Mouse (Mus musculus) spleen, adult 2 months (tissue): ENCODE measurements around the gene Sipa1l2. TPM values are rescaled to one million over a fixed set of nuclear protein-coding genes. Genes with fewer than 3 reads are reported as not detected.

Experiments
- DNase-seq, 2 experiments: peaks; one replicate each; pipeline versions ENCODE4 v3.0.0 to v3.0.0-alpha.2; 2012 to 2021; ENCODE audit warnings: low spot score in 2 of 2, low read depth in 1 of 2
- H3K27ac ChIP-seq: fragments of 200-500 bp; 2 replicates; pipeline ENCODE4 v1.5.1; 2012; ENCODE audit warnings: low read length, inconsistent platforms; ENCODE audit not compliant: insufficient read depth
- H3K27me3 ChIP-seq: fragments of 200-500 bp; 2 replicates; pipeline ENCODE4 v1.6.1; 2012; ENCODE audit warnings: mild to moderate bottlenecking, moderate library complexity, low read length, inconsistent platforms; ENCODE audit not compliant: control insufficient read depth, insufficient read depth
- H3K36me3 ChIP-seq: fragments of 200-500 bp; 2 replicates; pipeline ENCODE4 v1.6.1; 2012; ENCODE audit warnings: mild to moderate bottlenecking, low read length, inconsistent platforms; ENCODE audit not compliant: control insufficient read depth, insufficient read depth
- H3K4me1 ChIP-seq: fragments of 200-500 bp; 2 replicates; pipeline ENCODE4 v1.6.1; 2011; ENCODE audit warnings: inconsistent platforms; ENCODE audit not compliant: control insufficient read depth, insufficient read depth, insufficient read length
- H3K4me3 ChIP-seq: fragments of 200-500 bp; 2 replicates; pipeline ENCODE4 v1.5.1; 2011; ENCODE audit warnings: mild to moderate bottlenecking, inconsistent platforms; ENCODE audit not compliant: insufficient read depth, insufficient read length; ENCODE audit errors: extremely low read depth
- CTCF ChIP-seq: fragments of 200-500 bp; IDR thresholded peaks from 2 replicates; pipeline ENCODE4 v1.5.1; 2011; ENCODE audit warnings: mild to moderate bottlenecking, inconsistent platforms; ENCODE audit not compliant: insufficient read depth, insufficient read length, insufficient replicate concordance; ENCODE audit errors: extremely low read depth
- POLR2A ChIP-seq: fragments of 200-500 bp; IDR thresholded peaks from 2 replicates; pipeline ENCODE4 v1.6.1; 2011; ENCODE audit warnings: low read depth, low read length, inconsistent platforms
- WGBS: fragments of 180-500 bp; shearing (Covaris S2); methylation state at CpG from one replicate; pipeline ENCODE4 v1.1.7; 2018; 5-methylcytosine and 5-hydroxymethylcytosine counted together
- polyA plus RNA-seq: library from polyadenylated mRNA; depleted of rRNA; stranded (reverse); fragments of >200 nt; gene quantifications from 2 replicates; pipeline ENCODE4 v1.2.3, GENCODE M21; 2012

Gene Sipa1l2
- polyA plus RNA-seq, 1 experiment, result 9.7 TPM

DNA sequence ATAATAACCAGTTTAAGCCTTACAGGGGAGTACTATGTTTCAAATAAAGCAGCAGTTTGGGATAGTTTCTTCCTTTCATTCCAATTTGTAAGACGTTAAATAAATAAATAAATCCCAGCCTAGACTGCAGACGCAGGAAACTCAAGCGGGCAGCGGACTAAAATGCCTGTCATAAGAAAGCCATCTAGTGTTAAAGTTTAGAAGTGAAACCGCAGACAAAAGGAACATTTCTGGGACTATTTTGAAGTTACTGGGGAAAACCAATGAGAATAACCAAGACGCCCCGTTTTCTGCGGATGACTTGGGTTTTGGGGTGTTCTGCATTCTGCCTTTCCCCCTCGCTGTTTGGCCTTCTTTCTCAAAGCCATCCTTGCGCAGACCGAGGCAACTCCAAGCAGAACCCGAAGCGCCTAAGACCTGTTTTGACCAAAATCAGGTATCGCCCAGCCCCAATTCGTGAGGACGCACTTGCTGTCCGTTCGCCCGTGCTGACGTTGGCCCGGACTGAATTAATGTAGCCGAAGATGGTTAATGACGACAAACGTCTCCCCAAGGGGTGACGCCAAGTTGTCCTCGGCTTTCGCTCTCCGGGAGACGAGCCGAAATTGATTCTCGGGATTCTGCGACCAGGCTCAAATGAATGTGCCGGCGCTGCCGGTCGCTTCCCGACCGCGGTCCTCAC is 616 bp downstream of the Sipa1l2 start:
- no peaks in the 10 kb centered on the region for H3K36me3 ChIP-seq
- H3K27ac ChIP-seq, result peak overlapping the region; percentile 71
- peak in 1 of 2 experiments; percentile 56 for DNase-seq
- H3K4me1 ChIP-seq, result peaks cover 8% of the 10 kb centered on the region; the same call in 1 of the 2 replicates
- H3K4me3 ChIP-seq, result peak overlapping the region; percentile 73
- peak; percentile 7; the same call in 1 of the 2 replicates for TF ChIP-seq CTCF
- no peak for TF ChIP-seq POLR2A
- no peaks in the 10 kb centered on the region for H3K27me3 ChIP-seq
- WGBS, result under 1% methylated on average over 39 of the region's 39 CpGs

DNA sequence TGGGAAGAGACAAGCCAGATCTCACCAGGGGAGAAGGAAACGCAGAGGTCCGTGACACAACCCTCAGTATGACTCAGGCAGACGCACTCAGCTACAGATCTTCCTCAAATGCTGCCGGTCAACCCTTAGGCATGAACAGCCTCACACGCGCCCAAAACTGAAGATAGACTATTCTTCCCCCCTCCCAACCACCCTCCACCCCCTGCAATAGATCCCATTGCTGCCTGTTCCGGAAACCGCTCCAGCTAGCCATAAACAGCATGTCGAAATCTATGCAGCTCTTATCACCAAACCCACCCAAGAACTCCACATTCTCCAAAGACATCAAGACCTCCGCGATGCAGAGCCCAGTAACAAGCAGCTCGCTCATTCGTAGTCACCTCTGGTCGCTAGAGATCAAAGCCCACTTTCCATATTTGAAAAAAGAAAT is 1.2 kb downstream of the Sipa1l2 start:
- 1% methylated on average over 14 of the region's 14 CpGs for WGBS
- H3K4me3 ChIP-seq, result peak overlapping the region; percentile 73
- DNase-seq, result peak in 1 of 2 experiments; percentile 34
- peak overlapping the region; percentile 33; the same call in 1 of the 2 replicates for H3K27ac ChIP-seq
- no peaks in the 10 kb centered on the region for H3K36me3 ChIP-seq
- H3K4me1 ChIP-seq, result peaks cover 8% of the 10 kb centered on the region; the same call in 1 of the 2 replicates
- TF ChIP-seq POLR2A, result no peak
- TF ChIP-seq CTCF, result no peak
- H3K27me3 ChIP-seq, result no peaks in the 10 kb centered on the region

DNA sequence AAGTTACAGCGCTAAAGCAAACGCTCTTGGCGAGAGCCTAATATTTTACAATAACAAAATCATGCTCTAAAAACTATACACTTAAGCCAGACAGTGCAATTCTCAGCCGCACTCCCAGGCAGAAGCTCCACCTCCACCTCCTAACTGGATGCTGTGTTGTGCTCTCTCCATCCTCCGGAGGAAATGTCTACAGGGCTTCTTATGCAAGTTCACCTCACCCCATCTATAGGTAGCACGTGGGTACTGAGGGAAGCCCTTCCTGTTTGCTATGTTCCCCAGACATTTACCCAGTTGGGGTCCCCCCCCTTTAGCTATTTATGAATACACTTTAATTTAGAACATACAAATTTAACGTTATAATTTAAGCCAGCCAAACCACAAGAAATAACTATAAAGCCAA is 2.0 kb downstream of the Sipa1l2 start:
- whole genome bisulfite sequencing, result 49% methylated on average over 7 of the region's 7 CpGs
- DNase-seq, result peak in 1 of 2 experiments; percentile 28

DNA sequence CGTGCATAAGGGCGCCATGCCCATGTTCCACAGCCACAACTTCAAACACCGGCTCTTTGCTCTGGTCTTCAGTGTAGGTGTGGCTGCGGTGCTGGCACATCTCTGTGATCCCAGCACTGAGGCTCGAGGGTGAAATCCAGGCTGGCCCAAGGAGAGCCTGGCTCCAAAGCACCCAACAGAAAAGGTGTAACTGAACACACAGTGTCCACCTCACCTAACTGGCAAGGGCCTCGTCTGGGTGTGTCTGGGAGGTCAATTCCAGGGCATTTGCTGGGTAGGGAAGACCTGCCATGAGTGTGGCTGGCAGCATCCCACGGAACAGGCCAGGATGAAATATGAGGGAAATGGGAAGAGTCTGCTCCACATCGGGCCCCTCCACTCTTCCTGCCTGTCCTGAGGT is 6.7 kb downstream of the Sipa1l2 start:
- no peaks in the 10 kb centered on the region for H3K27me3 ChIP-seq
- no peak for DNase-seq
- no peak overlapping the region for H3K4me3 ChIP-seq
- no peaks in the 10 kb centered on the region for H3K36me3 ChIP-seq
- H3K27ac ChIP-seq, result no peak overlapping the region
- 89% methylated on average over 8 of the region's 8 CpGs for WGBS
- H3K4me1 ChIP-seq, result peaks cover 28% of the 10 kb centered on the region
- TF ChIP-seq CTCF (no peak), POLR2A (no peak)

More for the DNA sequence above, 2.0 kb downstream of the Sipa1l2 start:
- Histone ChIP-seq H3K27ac (no peak overlapping the region), H3K4me1 (peaks cover 8% of the 10 kb centered on the region; the same call in 1 of the 2 replicates), H3K27me3 (no peaks in the 10 kb centered on the region), H3K4me3 (no peak overlapping the region), H3K36me3 (no peaks in the 10 kb centered on the region)
- no peak for TF ChIP-seq CTCF
- no peak for TF ChIP-seq POLR2A

DNA sequence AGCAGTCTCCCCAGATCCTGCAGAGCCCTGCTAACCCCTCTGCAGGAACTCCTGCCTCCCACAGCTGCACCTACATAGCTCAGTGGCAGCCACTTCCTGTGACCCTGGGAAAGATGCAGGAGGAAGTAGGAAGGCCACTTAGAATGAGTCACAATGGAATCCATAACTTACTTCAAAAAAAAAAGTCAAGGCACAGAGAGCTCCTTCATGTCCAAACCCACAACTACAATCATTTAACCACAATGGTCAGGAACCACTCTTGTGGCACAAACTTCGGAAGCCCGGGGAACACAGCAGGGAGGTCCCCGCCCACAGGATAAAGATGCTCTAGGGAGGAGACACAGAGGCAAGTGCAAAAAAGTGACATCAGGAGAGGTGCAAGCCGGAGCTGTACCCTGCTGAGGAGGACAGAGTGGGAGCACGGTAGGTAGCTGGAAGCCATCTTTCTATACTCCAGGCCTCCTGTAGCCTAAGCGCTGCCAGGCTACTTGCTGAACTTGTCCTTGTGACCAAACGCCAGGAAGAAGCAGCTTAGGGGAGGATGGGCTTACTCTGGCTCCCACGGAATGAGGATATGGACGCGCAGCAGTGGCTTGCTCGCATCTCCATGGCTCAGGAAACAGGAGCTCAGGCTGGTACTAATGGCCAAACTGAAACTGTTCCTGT is 8.7 kb downstream of the Sipa1l2 start:
- Histone ChIP-seq H3K27me3 (no peaks in the 10 kb centered on the region), H3K27ac (peak overlapping the region; percentile 27), H3K4me3 (no peak overlapping the region), H3K4me1 (peaks cover 39% of the 10 kb centered on the region), H3K36me3 (no peaks in the 10 kb centered on the region)
- no peak for DNase-seq
- TF ChIP-seq CTCF (no peak), POLR2A (no peak)
- WGBS, result 42% methylated on average over 11 of the region's 11 CpGs

DNA sequence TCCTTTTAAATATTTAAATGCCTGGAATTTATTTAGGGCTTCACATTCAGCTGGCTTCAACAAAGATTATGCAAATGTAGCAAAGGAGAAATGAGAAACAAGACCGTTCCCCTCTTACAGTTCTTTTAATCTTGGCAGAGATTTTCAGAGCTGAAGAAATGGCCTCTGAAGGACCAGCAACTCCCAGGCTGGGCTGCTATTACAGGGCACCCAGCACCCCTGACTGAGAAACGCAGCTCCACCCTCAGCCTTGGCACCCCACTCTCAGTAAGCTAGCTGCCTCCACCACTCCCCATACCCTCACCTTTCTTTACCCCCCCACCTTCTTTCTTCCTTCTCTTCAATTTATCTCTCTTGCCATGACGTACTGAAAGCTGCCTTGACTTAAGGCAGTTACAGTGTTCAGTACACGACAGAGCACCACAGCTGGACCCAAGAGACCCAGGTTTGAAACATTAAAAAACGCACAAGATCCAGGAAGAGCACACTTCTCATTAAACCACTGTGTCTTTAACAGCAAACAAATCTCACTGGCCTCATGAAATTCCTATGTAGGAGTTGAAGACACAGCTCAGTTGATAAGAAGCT is 10.4 kb downstream of the Sipa1l2 start:
- Histone ChIP-seq H3K36me3 (no peaks in the 10 kb centered on the region), H3K4me1 (peaks cover 39% of the 10 kb centered on the region), H3K27me3 (no peaks in the 10 kb centered on the region), H3K4me3 (peak overlapping the region; percentile 47; the same call in 1 of the 2 replicates), H3K27ac (peak overlapping the region; percentile 97)
- 29% methylated on average over 5 of the region's 5 CpGs for WGBS
- TF ChIP-seq POLR2A, result no peak
- no peak for TF ChIP-seq CTCF
- DNase-seq, result no peak
